Mouse (Mus musculus) neural tube, embryonic 10.5 days (tissue): ENCODE measurements at regions not wholly inside any gene's neighbourhood (a gene's known extent, or its start where the extent isn't known, plus 50 kb on each side); places are given as distances from the start of the nearest gene placed in this dataset.

Experiments used
- DNase-seq: peaks from one replicate; pipeline ENCODE4 v3.0.0-alpha.2; 2017; ENCODE audit warnings: low spot score; ENCODE audit errors: extremely low spot score

GRCm38 (mm10) chr6:98482319-98482718 is 139.8 kb upstream of the Gm765 start:
- no peak for DNase-seq

GRCm38 (mm10) chr6:98467563-98467962 is 125.0 kb upstream of the Gm765 start:
- DNase-seq: no peak

GRCm38 (mm10) chr6:98452277-98452676 is 109.7 kb upstream of the Gm765 start:
- DNase-seq: no peak

GRCm38 (mm10) chr6:98435676-98436075 is 93.1 kb upstream of the Gm765 start:
- DNase-seq: peak; percentile 30

GRCm38 (mm10) chr6:98433286-98433685 is 90.7 kb upstream of the Gm765 start:
- DNase-seq: no peak

GRCm38 (mm10) chr6:98429120-98429519 is 86.6 kb upstream of the Gm765 start:
- DNase-seq: no peak

GRCm38 (mm10) chr6:98402605-98403004 is 60.1 kb upstream of the Gm765 start:
- no peak for DNase-seq

- no peak for DNase-seq
Observed at GRCm38 (mm10) chr6:98394589-98394988, 52.0 kb upstream of the Gm765 start.
